Mouse (Mus musculus) cortical plate, adult 2 months (tissue): ENCODE data around the gene Klc4. TPM values are rescaled to one million over a fixed set of nuclear protein-coding genes. Genes with fewer than 3 reads are reported as not detected.

Source experiments
- H3K27ac ChIP-seq: fragments of 200-500 bp; 2 replicates; pipeline ENCODE4 v1.5.1; 2012; ENCODE audit warnings: low read length, control low read depth, inconsistent platforms; ENCODE audit not compliant: insufficient read depth
- H3K4me1 ChIP-seq: fragments of 200-500 bp; 2 replicates; pipeline ENCODE4 v1.6.1; 2011; ENCODE audit warnings: low read length; ENCODE audit not compliant: control insufficient read depth, insufficient read depth
- H3K4me3 ChIP-seq: fragments of 200-500 bp; 2 replicates; pipeline ENCODE4 v1.5.1; 2011; ENCODE audit warnings: mild to moderate bottlenecking, low read length, control low read depth; ENCODE audit not compliant: insufficient read depth
- CTCF ChIP-seq: fragments of 200-500 bp; IDR thresholded peaks from 2 replicates; pipeline ENCODE4 v1.5.1; 2011; ENCODE audit warnings: mild to moderate bottlenecking, control low read depth, low read length; ENCODE audit not compliant: insufficient read depth; ENCODE audit errors: extremely low read depth
- POLR2A ChIP-seq: fragments of 200-500 bp; IDR thresholded peaks from 2 replicates; pipeline ENCODE4 v1.6.1; 2011; ENCODE audit warnings: mild to moderate bottlenecking, low read length, control low read depth; ENCODE audit not compliant: insufficient read depth; ENCODE audit errors: extremely low read depth
- polyA plus RNA-seq: library from polyadenylated mRNA; depleted of rRNA; stranded (reverse); fragments of >200 nt; gene quantifications from 2 replicates; pipeline ENCODE4 v1.2.3, GENCODE M21; 2012

The Klc4 gene
- polyA plus RNA-seq, 1 experiment: 20.0 TPM

GRCm38 (mm10) chr17:46612820-46613219, 33.0 kb downstream of the Klc4 start:
- Histone ChIP-seq H3K4me1 (no peaks in the 10 kb centered on the region), H3K4me3 (no peak overlapping the region), H3K27ac (no peak overlapping the region)
- TF ChIP-seq POLR2A (no peak), CTCF (no peak)

GRCm38 (mm10) chr17:46612189-46612588, 33.6 kb downstream of the Klc4 start:
- Histone ChIP-seq H3K4me3 (no peak overlapping the region), H3K27ac (no peak overlapping the region), H3K4me1 (no peaks in the 10 kb centered on the region)
- no peak for TF ChIP-seq CTCF
- TF ChIP-seq POLR2A: no peak

DNA sequence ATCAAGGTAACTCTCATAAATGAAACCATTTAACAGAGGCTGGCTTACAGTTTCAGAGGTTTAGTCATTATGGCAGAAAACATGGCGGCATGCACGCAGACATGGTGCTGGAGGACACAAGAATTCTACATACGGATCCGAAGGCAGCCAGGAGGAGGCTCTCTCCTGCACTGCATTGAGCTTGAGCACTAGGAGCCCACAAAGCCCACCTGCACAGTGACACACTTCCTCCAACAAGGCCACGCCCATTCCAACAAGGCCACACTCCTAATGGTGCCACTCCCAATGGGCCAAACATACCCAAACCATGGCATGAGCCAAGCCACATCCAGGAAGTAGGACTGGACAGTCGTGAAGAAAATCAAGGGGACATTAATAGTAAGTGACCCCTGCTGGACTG, 34.5 kb downstream of the Klc4 start:
- TF ChIP-seq CTCF (no peak), POLR2A (no peak)
- Histone ChIP-seq H3K27ac (no peak overlapping the region), H3K4me1 (no peaks in the 10 kb centered on the region), H3K4me3 (no peak overlapping the region)

DNA sequence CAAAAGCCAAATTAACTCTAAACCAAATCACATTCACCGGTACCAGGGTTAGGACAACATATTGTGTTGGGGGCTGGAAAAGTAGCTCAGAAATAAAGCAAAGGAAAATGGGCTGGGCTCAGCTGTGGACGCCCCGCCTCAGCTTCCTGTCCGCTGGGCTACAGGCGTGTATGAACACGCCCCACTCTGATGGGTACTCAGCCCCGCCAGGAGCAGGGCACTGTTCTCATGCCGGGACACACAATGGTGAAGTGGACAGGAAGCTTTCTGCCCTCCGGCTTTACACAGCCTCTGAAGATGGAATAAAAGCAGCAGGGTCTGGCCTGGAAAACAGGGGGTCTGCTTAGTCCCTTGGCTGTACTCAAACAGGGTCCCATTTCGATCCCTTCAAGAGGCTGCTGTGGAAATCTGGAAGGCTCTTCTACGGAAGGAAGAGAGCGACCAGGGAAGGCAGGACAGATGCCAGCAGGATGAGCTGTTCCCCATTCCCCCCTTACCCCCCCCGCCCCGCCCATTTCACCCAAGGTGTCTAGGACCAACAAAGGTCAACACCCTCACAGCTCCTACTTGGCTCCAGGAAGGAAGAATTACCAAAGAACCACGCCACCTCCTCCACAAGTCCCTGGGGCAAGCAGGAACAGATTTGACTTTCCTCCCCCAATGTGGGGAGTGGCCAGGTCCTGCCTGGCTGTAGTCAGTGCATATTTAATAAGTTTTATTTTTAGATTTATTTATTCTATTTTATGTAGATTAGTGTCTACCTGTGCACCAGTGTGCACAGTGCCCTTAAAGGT, 35.9 kb downstream of the Klc4 start:
- H3K4me1 ChIP-seq: 0 out of 2 replicates have a peak, but pooled peaks cover 2% of the 10 kb centered on the region
- H3K27ac ChIP-seq: no peak overlapping the region
- TF ChIP-seq POLR2A: no peak
- TF ChIP-seq CTCF: no peak
- H3K4me3 ChIP-seq: no peak overlapping the region

DNA sequence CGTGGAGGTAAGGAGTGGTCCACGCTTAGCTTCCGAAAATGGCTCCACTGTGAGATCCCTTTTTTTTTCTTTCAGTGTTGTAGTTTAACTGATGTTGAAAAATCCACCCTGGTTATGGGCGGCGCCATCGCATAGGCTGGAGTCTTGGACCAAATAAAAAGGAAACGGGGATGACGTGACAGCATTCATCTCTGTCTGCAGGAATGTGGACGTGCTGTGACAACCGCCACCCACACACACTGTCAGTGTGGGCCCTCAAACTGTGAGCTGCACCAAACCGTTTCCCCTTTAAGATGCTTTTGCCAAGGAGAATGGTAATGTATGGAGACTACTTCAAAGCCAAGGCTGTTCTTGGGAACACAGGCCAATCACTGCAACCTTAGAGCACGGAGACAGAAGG, 39.8 kb downstream of the Klc4 start:
- TF ChIP-seq CTCF: no peak
- no peak for TF ChIP-seq POLR2A
- Histone ChIP-seq H3K4me3 (no peak overlapping the region), H3K27ac (no peak overlapping the region), H3K4me1 (peaks cover 3% of the 10 kb centered on the region; the same call in 1 of the 2 replicates)

DNA sequence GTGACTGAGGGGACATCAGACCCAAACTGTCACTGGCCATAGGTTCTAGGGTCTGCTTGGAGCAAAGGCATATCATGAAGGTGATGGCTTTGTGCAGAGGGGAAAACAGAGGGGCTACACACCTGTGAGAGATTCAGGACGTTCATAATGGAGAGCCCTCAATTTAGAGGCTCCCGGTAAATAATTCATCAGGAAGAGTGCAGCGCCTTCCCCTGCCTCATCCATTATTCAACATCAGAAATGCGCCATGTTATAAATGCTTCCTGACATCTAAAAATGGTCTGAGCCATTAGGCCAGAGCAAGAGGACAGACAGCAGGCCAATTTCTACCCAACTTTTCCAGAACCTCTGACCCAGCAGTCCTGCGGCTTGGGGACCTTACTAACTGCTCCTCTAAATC, 40.7 kb downstream of the Klc4 start:
- no peak for TF ChIP-seq POLR2A
- TF ChIP-seq CTCF: no peak
- Histone ChIP-seq H3K4me1 (peaks cover 3% of the 10 kb centered on the region; the same call in 1 of the 2 replicates), H3K4me3 (no peak overlapping the region), H3K27ac (no peak overlapping the region)

DNA sequence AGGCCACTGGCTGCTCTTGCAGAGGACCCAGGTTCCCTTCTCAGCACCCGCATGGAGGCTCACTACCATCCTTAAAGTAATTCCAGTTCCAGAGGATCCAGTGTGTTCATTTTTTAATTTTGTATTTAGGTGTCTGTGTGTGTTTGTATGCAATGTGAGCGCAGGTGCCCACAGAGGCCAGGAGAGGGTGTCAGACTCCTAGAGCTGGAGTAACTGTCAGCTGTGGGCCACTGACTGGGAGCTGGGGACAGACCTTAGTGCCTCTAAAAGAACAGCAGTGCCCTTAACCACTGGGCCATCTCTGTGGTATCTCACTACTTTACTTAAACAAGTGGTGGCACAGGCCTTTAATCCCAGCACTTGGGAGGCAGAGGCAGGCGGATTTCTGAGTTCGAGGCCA, 42.6 kb downstream of the Klc4 start:
- H3K4me1 ChIP-seq: peaks cover 5% of the 10 kb centered on the region; the same call in 1 of the 2 replicates
- TF ChIP-seq CTCF (no peak), POLR2A (no peak)
- H3K27ac ChIP-seq: no peak overlapping the region
- no peak overlapping the region for H3K4me3 ChIP-seq

DNA sequence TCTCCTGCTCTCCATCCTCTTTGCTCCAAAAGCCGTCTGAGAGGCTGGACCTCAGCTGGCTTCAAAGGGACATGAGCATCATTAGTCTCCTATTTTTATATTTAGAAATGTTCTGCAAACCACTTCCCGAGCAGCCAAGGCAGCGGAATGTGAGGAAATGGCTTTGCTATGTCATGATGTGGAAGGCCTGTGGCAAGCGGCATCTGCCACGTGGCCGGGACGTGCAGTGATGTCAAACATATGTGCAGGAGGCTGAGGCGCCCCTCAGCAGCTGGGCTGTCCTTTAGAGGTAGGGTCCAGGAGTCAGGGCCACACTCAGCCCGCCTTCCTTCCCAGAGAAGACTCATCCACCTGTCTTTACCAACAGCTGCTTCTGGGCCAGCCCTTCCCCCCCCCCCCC, 43.6 kb downstream of the Klc4 start:
- peaks cover 5% of the 10 kb centered on the region; the same call in 1 of the 2 replicates for H3K4me1 ChIP-seq
- H3K4me3 ChIP-seq: no peak overlapping the region
- H3K27ac ChIP-seq: no peak overlapping the region
- TF ChIP-seq CTCF (no peak), POLR2A (no peak)

DNA sequence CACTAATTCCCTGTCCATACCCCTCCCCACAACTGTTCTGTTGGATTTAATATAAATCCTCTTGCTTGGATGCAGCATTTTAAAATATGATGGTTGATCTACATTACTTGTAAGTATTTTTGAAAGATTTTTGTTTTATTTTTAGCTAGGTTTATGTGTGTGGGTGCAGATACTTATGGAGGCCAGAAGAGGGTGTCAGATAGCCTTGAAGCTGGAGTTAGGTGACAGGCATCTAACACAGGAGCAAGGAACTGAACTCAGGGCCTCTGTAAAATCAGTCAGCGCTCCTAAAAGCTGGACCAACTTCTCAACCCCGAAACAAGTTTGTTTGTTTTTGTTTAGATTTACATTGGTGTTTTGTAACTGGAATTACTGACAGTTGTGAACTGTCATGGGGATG, 45.3 kb downstream of the Klc4 start:
- Histone ChIP-seq H3K4me3 (no peak overlapping the region), H3K4me1 (peaks cover 5% of the 10 kb centered on the region; the same call in 1 of the 2 replicates), H3K27ac (no peak overlapping the region)
- TF ChIP-seq CTCF (peak; percentile 14; the same call in 1 of the 2 replicates), POLR2A (no peak)

- Histone ChIP-seq H3K27ac (no peak overlapping the region), H3K4me1 (peaks cover 1% of the 10 kb centered on the region; the same call in 1 of the 2 replicates), H3K4me3 (no peak overlapping the region)
- TF ChIP-seq CTCF (no peak), POLR2A (no peak)
Observed at GRCm38 (mm10) chr17:46598963-46599362, 46.9 kb downstream of the Klc4 start.
